Mouse (Mus musculus): ENCODE measurements around the gene Ndufb11. TPM values are rescaled to one million over a fixed set of nuclear protein-coding genes. Genes with fewer than 3 reads are reported as not detected.
A peak's percentile ranks its signal among the peaks of the same experiment; 100 is the strongest.

Ndufb11 gene
- polyA plus RNA-seq, 1 experiment from 2014 or later = 222 TPM

DNA sequence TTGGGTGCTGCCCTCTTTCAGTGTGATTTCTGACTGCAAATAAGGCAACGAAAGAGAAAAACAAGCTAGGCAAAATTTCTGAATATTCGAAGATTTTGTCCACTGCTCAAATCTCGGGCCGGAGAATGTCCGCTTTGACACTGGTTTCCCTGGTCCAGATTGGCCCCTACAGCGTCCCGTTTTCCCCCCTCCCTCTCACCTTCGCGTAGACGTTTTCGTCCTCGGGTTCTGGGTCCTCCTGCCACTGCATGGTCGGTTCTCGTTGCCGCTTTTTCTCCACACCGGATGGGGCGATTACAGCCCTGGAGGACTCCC, 601 bp downstream of the Ndufb11 start:
- Histone ChIP-seq H3K4me1 (no peaks in the 10 kb centered on the region), H3K4me3 (replicated peaks) (peak overlapping the region; percentile 61), H3K4me2 (replicated peaks) (peak overlapping the region; percentile 44), H3K9me3 (replicated peaks) (no peaks in the 10 kb centered on the region), H3K27ac (replicated peaks) (peak overlapping the region; percentile 93), H3K9ac (peak overlapping the region; percentile 50), H3K27me3 (no peaks in the 10 kb centered on the region), H3K36me3 (0 out of 2 replicates have a peak, but pooled peaks cover 4% of the 10 kb centered on the region)
- 15% methylated on average over 17 of the region's 17 CpGs for WGBS
- peak; percentile 25; the same call in 1 of the 2 replicates for ATAC-seq (ENCODE audit: insufficient number of reproducible peaks, low FRiP score, low TSS enrichment, low read depth)

- Histone ChIP-seq H3K27ac (replicated peaks) (no peak overlapping the region), H3K27me3 (no peaks in the 10 kb centered on the region), H3K4me3 (replicated peaks) (no peak overlapping the region), H3K9ac (no peak overlapping the region), H3K4me1 (no peaks in the 10 kb centered on the region), H3K9me3 (replicated peaks) (no peaks in the 10 kb centered on the region), H3K4me2 (replicated peaks) (no peak overlapping the region), H3K36me3 (no peaks in the 10 kb centered on the region)
- ATAC-seq (ENCODE audit: insufficient number of reproducible peaks, low FRiP score, low TSS enrichment, low read depth) = no peak
- 79% methylated on average over 4 of the region's 4 CpGs for WGBS
These were observed 8.9 kb downstream of the Ndufb11 start for GRCm38 (mm10) chrX:20608500-20608899.

- 24% methylated on average over 4 of the region's 4 CpGs for WGBS
- no peak overlapping the region for H3K27ac ChIP-seq (replicated peaks)
These were observed 29.5 kb downstream of the Ndufb11 start for GRCm38 (mm10) chrX:20587968-20588367.

GRCm38 (mm10) chrX:20573927-20574326, 43.5 kb downstream of the Ndufb11 start:
- H3K27me3 ChIP-seq = no peaks in the 10 kb centered on the region
- no peaks in the 10 kb centered on the region for H3K9me3 ChIP-seq (replicated peaks)
- no peak for ATAC-seq (ENCODE audit: insufficient number of reproducible peaks, low FRiP score, low TSS enrichment, low read depth)
- WGBS = 76% methylated on average over 4 of the region's 4 CpGs
- H3K27ac ChIP-seq (replicated peaks) = no peak overlapping the region
- no peak overlapping the region for H3K9ac ChIP-seq
- no peaks in the 10 kb centered on the region for H3K4me1 ChIP-seq
- H3K4me2 ChIP-seq (replicated peaks) = no peak overlapping the region
- H3K4me3 ChIP-seq (replicated peaks) = no peak overlapping the region
- H3K36me3 ChIP-seq = no peaks in the 10 kb centered on the region

More at GRCm38 (mm10) chrX:20587968-20588367, 29.5 kb downstream of the Ndufb11 start:
- Histone ChIP-seq H3K36me3 (no peaks in the 10 kb centered on the region), H3K4me2 (replicated peaks) (no peak overlapping the region), H3K4me3 (replicated peaks) (no peak overlapping the region), H3K4me1 (no peaks in the 10 kb centered on the region), H3K27me3 (no peaks in the 10 kb centered on the region), H3K9me3 (replicated peaks) (no peaks in the 10 kb centered on the region), H3K9ac (no peak overlapping the region)
- no peak for ATAC-seq (ENCODE audit: insufficient number of reproducible peaks, low FRiP score, low TSS enrichment, low read depth)

DNA sequence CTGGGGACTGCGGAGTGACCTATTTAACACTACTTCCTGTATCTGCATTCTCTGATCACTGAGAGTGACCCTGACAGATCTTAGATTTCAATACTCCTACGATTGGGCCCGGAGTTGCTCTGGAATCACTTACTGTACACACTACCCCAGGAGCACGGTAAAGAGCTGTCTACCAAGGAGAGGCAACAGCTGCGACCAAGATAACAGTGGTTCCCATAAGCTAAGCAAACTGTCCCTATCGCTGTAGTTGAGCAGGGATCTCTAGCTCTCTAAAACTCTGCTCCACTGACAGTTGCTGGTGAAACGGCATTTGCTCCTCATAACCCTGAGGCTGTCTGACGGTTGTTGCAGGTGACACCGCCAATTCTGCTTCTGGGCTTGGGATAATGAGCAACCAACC, 44.7 kb downstream of the Ndufb11 start:
- H3K27me3 ChIP-seq = no peaks in the 10 kb centered on the region
- no peak overlapping the region for H3K4me3 ChIP-seq (replicated peaks)
- H3K4me1 ChIP-seq = no peaks in the 10 kb centered on the region
- ATAC-seq (ENCODE audit: insufficient number of reproducible peaks, low FRiP score, low TSS enrichment, low read depth) = no peak
- H3K4me2 ChIP-seq (replicated peaks) = no peak overlapping the region
- H3K9me3 ChIP-seq (replicated peaks) = no peaks in the 10 kb centered on the region
- no peak overlapping the region for H3K27ac ChIP-seq (replicated peaks)
- no peak overlapping the region for H3K9ac ChIP-seq
- WGBS = 73% methylated on average over 9 of the region's 9 CpGs
- H3K36me3 ChIP-seq = no peaks in the 10 kb centered on the region

DNA sequence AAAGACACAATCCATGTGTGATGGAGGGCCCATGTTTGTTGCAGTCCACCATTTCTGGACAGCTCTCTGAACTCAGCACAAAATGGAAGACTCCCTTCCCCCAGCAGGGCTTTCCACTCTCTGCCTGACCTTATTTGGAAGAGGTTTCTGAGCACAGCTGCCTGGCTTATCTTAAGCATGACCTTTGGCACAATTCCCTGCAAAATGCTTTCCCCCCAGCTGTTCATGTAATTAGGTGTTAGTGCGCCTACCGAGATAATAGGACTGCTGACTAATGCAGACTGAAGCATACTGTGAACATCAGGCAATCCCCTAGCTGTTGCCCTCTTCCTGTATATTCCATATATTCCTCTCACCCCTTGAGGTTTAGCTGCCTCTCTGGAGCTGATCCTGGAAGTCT, 46.4 kb downstream of the Ndufb11 start:
- Histone ChIP-seq H3K4me1 (no peaks in the 10 kb centered on the region), H3K36me3 (no peaks in the 10 kb centered on the region), H3K4me3 (replicated peaks) (no peak overlapping the region), H3K9ac (no peak overlapping the region), H3K9me3 (replicated peaks) (no peaks in the 10 kb centered on the region), H3K27ac (replicated peaks) (no peak overlapping the region), H3K4me2 (replicated peaks) (no peak overlapping the region), H3K27me3 (no peaks in the 10 kb centered on the region)
- ATAC-seq (ENCODE audit: insufficient number of reproducible peaks, low FRiP score, low TSS enrichment, low read depth) = no peak
- WGBS = 54% methylated on average over 2 of the region's 2 CpGs

Other genes starting within 250 kb of the Ndufb11 start
- 4.8 and 5.3 TPM in 2 replicates for gene Jade3, start 191.9 kb downstream of the Ndufb11 start, polyA plus RNA-seq (2015; fragmentation: Nextera tagmentation; extraction: Ambion mirVana)
- gene Rgn, start 67.8 kb downstream of the Ndufb11 start, polyA plus RNA-seq (2015; fragmentation: Nextera tagmentation; extraction: Ambion mirVana) = 0.29 and 0.30 TPM in 2 replicates
- 58.8 and 60.4 TPM in 2 replicates for gene Rbm10, start 116 bp downstream of the Ndufb11 start, polyA plus RNA-seq (2015; fragmentation: Nextera tagmentation; extraction: Ambion mirVana)
- 188 and 195 TPM in 2 replicates for gene Uba1, start 40.7 kb upstream of the Ndufb11 start, polyA plus RNA-seq (2015; fragmentation: Nextera tagmentation; extraction: Ambion mirVana)
- gene Cdk16, start 70.3 kb upstream of the Ndufb11 start, polyA plus RNA-seq (2015; fragmentation: Nextera tagmentation; extraction: Ambion mirVana) = 126 and 139 TPM in 2 replicates
- 48.6 and 55.7 TPM in 2 replicates for gene Usp11, start 86.3 kb upstream of the Ndufb11 start, polyA plus RNA-seq (2015; fragmentation: Nextera tagmentation; extraction: Ambion mirVana)
- gene Araf, start 180.2 kb upstream of the Ndufb11 start, polyA plus RNA-seq (2015; fragmentation: Nextera tagmentation; extraction: Ambion mirVana) = 111 and 122 TPM in 2 replicates